Mouse (Mus musculus) lung, postnatal 0 days (tissue): Measurements from ENCODE around the gene Eef1akmt2.

Experiments
- CTCF ChIP-seq: IDR thresholded peaks from 2 replicates; pipeline ENCODE4 v1.5.1; 2016; ENCODE audit warnings: antibody characterized with exemption, mild to moderate bottlenecking
- EP300 ChIP-seq: IDR thresholded peaks from 2 replicates; pipeline ENCODE4 v1.6.1; 2016; ENCODE audit warnings: antibody characterized with exemption, mild to moderate bottlenecking, control low read depth

GRCm38 (mm10) chr7:132787496-132788190 lies 64.8 kb downstream of the Eef1akmt2 start:
- TF ChIP-seq CTCF (no peak), EP300 (no peak)
